Mouse (Mus musculus) lung, postnatal 36 days (tissue): Measurements from ENCODE around the gene Espnl.

Source experiments
- DNase-seq: peaks from one replicate; pipeline ENCODE4 v3.0.0; 2022; ENCODE audit warnings: mixed read lengths

Gene Espnl

DNA sequence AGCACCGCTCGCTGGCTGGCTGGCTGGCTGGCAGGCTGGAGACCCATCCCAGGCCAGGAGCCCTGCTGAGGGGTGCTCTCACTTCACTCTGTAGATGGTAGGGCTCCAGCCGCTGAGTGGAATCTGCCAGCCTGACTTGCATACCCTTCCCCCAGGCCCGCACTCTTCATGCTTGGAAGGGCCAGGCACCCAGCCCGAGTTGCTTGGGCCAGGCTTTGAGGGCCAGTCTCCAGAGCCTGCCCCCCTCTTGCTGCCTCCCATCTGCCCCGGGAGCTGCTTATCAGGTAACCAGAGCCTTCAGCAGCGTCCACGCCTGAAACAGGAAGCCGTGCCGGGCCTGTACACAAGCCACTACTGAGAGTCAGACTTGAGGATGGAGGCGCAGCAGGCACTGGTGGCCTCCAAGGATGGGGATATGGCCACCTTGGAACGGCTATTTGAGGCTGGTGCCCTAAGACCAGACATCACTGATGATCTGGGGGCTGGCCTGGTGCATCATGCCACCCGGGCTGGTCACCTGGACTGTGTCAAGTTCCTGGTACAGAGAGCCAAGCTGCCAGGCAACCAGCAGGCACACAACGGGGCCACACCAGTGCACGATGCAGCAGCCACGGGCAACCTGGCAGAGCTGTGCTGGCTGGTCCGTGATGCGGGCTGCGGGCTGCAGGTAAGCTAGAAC, at the start of gene Espnl:
Gene Espnl, plus strand, starts transcription at position 316 of the 679 bp plus-strand sequence.
- DNase-seq = no peak

DNA sequence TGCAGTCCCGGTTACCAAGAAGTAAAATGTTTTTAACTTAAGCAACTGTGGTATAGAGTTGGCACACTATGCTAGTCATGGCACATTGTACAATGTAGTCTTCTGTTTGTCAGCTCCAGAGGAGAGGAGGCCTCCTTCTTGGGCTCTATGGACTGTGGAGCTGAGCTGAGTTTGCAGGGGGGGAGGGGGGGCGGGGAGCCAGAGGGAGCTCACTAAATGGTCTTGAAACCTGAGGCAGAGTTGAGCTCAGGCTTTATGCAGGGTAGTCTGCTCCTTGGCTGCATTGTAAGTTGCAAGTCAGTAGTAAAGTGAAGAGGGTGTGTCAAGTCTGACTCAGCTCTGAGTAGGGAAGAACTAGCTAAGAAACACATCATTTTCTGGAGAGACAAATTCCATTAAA, 49.6 kb upstream of the Espnl start:
- no peak for DNase-seq

DNA sequence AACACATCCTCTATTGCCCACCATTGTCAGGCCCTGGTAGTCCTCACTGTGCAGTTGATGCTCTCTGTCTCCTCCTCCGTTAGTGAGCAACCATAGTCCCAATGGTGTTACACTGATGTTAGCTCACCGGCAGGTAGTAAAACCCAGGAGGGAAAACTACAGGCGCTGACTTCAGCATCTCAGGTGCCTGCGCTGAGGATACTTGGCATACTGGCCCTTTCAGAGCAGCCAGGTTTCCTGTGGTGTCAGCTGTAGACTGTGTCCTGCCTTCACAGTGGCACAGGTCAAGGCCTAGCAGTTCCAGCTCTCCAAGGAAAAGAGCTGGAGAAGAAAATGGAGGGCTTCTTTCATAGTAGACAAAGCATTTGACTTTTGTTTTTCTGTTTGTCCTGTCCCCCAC, 45.3 kb upstream of the Espnl start:
- DNase-seq = no peak

DNA sequence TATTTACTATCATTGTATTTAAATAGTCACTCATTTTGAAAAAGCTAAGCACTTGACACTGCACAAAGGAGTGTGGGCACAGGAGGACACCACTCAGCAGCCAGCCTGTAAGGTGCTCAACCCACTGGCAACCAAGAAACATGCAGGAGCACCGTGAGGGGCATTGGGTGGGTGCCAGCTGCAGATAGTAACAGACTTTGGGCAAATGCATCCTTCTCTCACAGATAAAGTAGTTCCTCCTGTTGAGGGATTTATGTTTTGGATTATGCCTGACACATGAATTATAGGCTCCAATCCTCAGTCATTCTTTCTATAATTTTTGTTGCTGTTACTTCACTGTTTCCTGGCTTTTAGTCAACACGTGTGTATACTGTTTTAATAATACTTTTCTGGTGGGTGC, 44.4 kb upstream of the Espnl start:
- no peak for DNase-seq

DNA sequence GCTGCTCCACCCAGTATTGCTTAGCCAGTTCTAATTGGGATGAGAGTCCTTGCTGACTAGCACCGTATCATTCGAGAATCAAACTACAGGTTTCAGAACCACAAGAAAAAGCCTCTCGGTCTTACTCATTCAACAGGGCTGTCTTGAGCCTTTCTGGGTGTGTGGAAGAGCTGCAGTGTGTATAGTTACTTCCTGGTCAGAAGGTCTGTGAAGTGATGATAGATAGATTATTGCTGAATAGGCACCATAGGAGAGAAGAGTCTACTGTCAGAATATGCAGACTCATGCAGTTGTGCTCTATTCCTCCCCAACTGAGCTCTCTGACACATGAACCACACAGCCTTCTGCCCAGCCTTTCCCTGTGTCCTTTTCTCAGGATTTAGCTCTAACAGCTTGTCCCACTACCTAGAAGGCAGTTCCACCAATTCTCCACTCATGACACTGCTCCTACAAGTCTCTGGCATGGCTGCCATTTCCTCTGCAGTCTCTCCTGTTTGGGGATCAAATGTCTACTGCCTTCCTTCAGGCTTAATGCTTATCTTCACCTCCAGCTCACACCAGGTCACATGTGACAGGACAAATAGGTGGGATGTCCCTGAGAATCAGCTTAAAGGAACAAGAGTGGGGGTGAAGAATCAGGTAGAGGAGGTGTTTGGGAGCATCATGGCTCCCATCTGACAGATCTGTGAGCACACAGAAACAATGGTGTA, 43.3 kb upstream of the Espnl start:
- no peak for DNase-seq

DNA sequence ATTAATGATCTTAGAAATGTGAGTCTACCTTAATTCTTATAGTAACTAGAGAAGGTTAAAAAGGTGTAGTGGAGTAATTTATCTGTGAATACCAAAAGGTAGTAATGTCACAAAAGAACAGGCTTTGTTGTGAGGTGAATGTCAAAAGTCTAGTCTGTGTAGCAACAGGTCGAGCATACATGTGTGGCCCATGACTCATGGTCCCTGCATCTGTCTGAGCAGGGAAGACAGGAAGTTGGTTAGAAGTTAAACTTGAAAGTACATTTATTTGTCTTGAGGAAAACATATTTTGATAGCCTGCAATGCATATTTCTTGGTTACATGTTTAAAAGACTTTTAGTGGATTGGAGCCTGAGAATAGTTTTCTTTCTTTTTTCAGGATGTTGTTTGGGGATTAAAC, 42.7 kb upstream of the Espnl start:
- DNase-seq = no peak

DNA sequence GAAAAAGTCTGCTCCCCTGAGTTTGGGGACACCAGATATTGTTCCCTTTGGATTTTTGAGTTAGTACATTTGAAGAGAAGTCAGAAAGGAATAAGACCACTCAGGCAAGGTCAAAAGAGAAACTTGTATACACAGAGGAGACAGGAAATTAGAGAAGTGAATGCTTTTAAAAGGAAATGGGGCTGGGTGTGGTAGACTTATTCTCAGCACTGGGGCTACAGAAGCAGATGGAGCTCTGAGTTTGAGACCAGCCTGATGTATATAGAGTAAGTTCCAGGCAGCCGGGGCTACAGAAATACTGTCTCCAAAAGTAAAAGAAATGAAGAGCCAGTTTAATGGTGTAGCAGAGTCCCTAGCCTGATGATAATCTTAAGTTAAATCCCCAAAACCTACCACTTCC, 39.3 kb upstream of the Espnl start:
- DNase-seq = peak; percentile 11

DNA sequence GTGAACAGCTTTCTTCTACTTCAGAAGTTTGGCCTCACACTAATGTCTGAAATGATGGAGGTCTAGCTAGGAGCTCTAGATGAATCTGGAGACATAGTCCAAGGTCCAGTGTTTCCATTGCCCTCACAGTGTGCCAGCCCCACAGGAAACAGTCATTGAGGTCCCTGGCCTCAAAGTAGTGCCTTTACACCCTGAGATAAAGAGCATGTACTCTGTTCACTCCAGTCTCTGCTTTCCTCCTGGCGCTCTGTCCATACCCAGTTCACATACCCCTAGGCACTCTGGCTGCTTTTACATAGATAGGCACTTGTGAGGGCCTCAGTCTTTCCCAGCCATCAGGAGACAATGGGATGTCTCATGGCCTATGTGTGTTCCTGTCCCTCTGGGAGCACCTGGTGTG, 32.5 kb upstream of the Espnl start:
- DNase-seq = no peak

DNA sequence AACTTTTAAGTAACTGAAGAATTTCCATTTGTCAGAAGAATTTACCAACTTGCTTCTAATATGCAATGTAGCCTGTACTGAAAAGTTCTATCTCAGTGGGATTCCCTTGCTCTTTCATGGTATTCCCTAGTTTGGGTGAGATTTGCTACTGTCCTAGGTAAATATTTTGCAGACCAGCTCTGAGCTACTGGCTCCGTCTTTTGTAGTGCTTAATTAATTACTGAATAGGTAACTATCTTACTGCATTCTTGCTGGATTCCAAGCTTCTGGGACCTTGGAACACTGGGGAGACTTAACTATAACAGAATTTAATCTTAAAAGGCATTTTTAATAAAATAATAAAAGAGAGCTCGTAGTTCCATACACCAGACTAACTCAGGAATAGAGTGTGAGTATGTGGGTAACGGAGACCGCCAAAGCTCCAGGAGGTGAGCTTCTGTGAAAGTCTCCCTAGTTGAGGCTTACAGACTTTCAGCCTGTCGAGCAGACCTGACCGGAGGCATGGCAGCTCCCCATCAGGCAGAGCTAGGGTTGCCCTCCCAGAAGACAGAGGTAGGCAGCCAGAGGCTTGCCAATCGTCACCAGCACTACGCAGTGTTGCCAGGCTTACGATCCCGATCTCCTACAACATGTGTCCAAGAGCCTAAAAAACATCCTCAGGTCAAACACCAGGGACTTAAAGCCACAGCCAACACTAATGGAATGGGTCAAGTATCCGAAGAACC, 29.6 kb upstream of the Espnl start:
- no peak for DNase-seq

DNA sequence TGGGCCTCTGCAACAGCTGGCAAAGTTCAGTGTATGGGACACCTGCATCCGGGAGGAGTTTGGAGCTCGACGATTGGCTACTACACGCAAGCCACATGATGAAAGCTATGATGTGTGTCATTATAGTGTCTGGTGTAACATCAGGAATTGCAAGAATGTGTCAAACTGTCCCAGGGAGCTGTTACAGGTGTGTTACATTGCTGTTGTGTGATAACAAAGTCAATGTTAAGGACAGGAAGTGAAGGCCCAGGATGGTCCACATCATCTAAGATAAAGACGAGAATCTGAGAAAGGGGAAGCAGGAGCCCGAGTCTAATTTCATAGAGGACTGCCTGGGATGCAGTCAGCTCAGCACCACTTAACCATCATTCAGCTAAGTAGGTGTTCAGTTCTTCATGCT, 26.3 kb upstream of the Espnl start:
- DNase-seq = no peak

DNA sequence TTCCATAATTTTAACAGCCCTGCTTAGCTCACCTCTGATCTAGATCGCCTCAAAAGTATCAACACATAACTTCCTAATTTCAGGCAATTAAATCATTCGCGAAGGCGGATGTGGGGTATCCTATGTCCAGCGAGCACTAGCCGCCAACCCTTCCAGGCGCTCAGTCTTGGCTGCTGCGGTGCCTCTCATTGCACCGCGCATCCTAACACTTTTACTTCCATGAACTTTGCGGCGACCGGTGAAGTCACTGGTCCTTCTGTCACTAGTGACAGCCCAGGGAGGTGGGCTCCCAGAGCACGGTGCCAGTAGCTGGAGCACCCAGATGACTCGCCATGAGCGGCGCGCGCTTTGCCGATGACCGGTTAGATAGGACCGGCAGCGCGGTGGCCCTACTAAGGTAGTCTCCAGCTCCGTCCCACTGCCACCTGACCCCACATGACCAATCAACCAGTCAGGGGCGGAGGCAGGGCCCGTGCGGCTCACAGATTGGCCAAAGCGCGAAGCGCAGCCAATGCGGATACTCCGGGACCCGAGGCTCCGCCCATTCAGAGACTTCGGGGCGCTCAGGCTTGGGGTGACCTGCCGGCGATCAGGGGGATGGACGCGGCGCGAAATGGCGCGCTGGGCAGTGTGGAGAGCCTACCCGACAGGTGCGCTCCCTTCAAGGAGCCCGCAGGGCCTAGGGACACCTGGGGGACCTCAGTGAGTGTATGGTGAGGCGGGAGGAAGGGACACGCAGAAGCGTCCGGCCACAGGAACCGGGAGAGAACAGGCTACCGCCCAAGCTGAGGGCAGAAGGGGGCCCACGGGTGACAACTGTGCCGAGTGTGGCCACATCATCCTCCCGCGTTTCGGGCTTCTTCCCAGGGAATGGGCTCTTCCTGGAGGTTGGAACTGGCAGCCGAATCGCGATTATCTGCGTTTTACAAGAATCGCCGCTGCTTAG, 23.8 kb upstream of the Espnl start, which contains the start of gene Scly:
Gene Scly, plus strand, starts transcription at position 540 of the 946 bp plus-strand sequence.
- peak; percentile 97 for DNase-seq

DNA sequence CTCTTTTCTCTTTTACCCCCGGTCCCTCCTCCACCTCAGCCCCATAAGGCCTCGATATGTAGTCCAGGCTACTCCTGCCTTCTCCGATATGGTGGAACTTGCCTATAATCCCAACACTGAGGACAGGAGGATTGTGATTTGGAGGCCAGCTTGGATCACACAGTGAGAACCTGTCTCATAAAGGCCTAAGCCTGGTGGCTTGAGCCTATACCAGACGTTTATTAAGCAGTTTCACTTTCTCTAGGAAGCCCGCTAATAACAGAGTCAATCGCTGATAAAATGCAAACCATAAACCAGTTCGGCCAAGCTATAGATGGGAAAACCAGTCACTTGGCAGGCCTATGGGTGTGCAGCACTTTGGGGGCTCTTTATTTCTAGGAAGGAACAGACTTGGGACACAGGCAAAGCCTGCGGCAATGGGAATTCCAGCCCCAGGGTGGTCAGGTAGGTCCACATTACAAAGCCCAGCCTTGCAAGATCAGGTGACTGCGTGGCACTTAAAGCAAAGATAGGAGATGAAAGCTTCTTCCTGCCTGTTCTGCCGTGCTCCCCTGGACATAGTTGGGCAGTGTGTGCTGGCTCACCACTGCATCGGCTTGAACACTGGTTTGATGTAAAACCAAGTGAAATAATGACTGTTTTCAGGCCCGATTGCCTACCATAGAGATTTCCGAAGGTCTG, 22.7 kb upstream of the Espnl start:
- no peak for DNase-seq

DNA sequence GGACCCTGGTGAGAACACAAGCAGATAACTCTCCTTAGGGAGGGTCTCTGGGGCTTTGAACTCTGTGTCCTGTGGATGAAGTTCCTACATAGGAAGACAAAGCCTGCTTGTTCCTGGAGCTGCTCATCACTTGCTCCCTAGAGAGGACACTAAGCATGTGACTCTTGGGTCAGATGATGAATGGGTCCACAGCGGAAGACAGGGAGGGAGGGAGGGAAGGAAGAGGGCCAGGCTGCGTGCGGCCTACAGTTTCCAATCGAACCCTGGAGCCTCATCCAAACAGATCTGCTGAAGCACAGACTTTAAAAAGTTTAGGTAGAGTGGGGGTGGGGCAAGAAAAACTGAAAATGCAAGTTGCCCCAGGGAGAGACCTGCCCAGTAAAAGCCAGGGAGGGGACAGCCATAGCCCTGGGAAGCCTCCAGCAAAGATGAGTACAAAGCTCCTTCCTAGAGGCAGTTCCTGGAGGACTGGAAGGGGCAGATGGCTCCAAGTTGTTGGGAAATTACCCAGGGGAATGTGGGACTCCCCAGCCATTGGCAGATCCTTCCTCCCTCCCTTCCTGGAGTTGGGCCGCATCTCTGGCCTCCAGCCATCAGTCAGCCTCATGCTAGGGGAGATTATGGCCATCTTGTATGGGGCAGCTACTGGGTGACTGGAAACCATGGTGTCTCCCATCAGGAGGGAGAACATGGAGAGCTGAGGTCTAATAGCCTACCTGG, 22.0 kb upstream of the Espnl start:
- DNase-seq = peak; percentile 35

DNA sequence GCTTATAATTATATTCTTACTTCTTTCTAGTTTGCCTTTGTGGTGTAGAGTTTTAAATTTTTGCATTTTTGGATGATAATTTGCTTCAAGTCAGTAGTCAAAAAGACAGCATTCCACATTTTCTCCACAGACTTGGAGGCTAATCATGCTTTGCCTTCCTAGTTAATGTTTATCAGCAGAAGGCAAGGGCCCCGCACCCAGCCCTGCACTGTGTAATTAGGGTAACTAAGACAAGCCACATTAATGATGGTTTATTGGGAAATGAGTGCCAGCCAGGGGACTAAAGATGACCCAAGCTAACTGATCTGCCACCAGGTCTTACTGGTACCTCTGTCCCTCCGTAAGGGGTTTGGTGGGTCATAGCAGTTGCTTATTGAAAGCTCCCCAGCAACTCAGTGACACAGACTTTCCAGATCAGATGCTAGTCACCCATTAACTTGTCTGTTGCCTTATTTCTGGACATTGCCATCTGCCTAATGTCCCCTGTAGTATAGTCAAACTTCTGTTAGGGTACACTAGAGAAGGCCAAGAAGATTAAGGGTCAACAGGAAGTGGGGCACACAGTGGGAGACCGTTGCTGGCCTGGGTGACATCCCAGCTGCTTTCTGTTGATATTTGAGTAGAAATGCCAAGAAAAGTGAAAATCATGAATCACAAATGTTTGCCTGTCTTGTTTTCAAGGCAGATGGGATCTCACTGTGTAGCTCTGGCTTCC, 20.5 kb upstream of the Espnl start:
- DNase-seq = peak; percentile 31

DNA sequence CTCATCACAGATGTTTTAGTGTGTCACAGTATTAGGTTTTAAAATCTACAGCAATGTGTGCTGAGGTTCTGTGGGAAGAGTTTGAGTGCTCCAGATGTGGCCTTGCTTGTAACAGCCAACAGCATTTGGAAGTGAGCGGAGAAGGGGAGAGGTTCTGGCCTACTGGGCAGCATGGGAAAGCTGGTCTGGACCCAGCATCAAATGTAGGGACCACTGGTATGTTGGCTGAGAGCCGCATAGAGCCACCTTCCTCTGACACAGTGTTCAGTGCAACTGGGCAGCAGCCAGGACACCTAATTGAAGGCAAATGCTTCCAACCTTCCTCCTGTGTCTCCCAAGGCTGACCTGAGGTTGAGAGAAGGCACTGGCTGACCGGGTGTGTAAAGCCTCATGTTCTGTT, 19.9 kb upstream of the Espnl start:
- DNase-seq = peak; percentile 49

DNA sequence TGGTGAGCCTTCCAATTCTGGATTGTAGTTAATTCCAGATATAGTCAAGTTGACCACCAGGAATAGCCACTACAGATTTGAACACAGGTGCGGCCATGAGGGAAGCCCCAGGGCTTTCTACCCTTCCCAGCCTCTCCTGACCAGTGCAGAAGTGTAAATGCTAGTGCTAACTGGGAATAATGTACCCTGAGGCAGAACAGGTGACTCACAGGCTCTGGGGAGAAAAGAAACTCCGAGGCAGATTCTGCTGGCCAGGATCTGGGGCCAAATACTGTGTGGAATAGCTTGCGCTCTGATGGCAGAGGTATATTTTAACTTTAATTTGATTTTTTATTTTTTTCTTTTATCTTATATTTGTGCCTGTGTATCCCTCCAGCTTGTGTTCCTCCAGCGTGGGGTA, 17.3 kb upstream of the Espnl start:
- no peak for DNase-seq

DNA sequence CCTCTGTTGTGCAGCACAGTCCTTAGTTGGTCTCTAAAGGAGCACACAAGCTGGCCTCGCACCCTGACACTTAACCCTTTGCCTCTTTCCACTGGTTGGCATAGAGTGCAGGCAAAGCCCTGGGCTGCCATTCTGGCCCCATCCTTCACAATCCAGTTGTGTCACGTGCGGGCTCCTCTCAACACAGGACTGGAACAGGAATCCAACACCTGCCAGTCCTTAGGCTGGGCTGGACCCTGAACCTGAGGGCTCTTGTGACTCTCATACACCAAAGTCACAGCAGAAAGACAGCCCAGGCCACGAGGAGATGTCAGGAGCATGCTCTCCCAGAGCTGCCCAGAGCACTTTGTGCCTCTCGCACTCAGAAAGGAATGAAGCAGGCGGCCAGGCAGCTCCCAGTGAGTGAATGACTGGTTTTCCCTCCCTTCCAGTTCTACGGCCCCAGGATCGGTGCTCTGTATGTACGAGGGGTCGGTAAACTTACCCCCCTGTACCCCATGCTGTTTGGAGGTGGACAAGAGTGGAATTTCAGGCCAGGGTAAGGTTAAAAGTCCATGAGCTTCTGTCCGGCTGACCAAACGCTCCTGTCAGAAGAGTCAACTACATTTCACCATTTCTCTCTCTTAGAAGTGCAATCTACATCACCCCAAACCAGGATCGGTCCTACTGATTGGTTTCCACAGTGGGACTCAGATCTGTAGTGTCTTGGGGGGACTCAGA, 12.3 kb upstream of the Espnl start:
- DNase-seq = no peak

DNA sequence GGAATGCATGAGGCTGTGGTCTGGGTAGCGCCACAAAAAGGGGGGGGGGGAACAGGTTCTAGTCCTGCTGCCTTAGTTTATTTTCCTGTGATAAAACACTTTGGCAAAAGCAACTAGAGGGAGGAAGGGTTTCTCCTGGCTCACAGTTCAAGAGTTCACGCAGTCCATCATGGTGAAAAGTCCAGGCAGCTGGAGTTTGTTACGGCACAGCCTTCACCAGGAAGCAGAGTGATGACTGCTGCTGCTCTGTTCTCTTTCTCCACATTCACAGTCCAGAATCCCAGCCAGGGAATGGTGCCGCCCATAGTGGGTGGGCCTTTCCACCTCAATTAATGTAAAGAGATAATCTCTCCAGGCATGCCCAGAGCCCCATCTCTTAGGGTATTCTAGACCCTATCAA, 9.6 kb upstream of the Espnl start:
- DNase-seq = peak; percentile 40

DNA sequence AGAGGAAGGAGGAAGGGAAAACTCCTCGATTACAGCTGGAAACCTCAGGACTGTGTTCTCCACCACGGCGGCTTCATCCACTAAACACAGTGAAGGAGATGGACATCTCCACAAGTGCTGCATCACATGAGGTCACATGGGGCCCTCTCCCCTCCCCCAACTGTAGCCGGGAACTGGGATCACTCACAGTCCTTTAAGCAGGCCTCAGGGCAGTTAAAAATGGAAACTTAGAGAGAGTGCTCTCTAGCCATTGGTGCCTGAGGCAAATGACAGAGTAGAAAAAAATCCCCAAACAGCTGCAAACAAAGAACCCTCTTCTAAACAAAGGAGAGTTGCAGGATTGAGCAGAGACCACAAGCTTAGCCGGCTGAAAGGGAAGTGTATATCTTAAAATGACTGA, 8.6 kb upstream of the Espnl start:
- DNase-seq = no peak

DNA sequence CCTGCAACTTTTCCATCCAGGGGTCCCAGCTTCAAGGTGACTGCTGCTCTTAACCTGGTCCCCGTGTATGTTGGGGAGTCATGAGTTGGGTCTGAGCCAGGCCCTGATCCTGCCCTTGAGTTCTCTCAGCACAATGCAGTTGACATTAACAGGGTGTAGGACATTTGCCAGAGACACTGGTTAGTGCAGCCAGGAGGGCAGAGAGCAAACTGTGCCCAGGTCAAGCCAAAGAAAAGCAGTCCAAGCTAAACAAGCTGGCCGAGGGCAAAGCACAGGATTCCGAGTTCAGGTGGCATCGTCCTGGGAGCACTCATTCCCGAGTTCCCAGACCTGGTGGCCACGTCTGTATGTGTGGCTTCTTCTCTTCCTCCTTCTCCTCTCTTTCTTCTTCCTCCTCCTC, 4.2 kb upstream of the Espnl start:
- no peak for DNase-seq
